Mouse (Mus musculus) embryonic facial prominence, embryonic 10.5 days (tissue): ENCODE results near the gene Fhl3. TPM values are rescaled to one million over a fixed set of nuclear protein-coding genes. Genes with fewer than 3 reads are reported as not detected.

Experiments
- DNase-seq: peaks from one replicate; pipeline ENCODE4 v3.0.0-alpha.2; 2017; ENCODE audit warnings: low spot score
- H3K27ac ChIP-seq: fragments of 300-500 bp; sonication (generic); replicated peaks from 2 replicates; pipeline ENCODE4 v1.5.1; 2016; ENCODE audit warnings: mild to moderate bottlenecking
- H3K27me3 ChIP-seq: fragments of 300-500 bp; sonication (generic); replicated peaks from 2 replicates; pipeline ENCODE4 v1.6.1; 2016; ENCODE audit warnings: low read depth, mild to moderate bottlenecking; ENCODE audit not compliant: poor library complexity, severe bottlenecking
- H3K36me3 ChIP-seq: fragments of 300-500 bp; sonication (generic); replicated peaks from 2 replicates; pipeline ENCODE4 v1.6.1; 2016; ENCODE audit warnings: mild to moderate bottlenecking, moderate library complexity
- H3K4me1 ChIP-seq: fragments of 300-500 bp; sonication (generic); 2 replicates; pipeline ENCODE4 v1.6.1; 2016
- H3K4me3 ChIP-seq: fragments of 300-500 bp; sonication (generic); 2 replicates; pipeline ENCODE4 v1.5.1; 2016; ENCODE audit warnings: mild to moderate bottlenecking, moderate library complexity
- H3K9me3 ChIP-seq: fragments of 300-500 bp; sonication (generic); 2 replicates; pipeline ENCODE4 v1.6.1; 2016; ENCODE audit warnings: mild to moderate bottlenecking
- WGBS: fragments of 180-500 bp; shearing (Covaris S2); methylation state at CpG from one replicate; pipeline ENCODE4 v1.1.7; 2016; 5-methylcytosine and 5-hydroxymethylcytosine counted together
- polyA plus RNA-seq: library from polyadenylated mRNA; unstranded; fragments of >200 nt; fragmentation: Nextera tagmentation; extraction: Ambion mirVana; gene quantifications from 2 replicates; pipeline ENCODE4 v1.2.1, GENCODE M21; 2016

Fhl3 gene
- polyA plus RNA-seq, 1 experiment from 2014 or later: 15.5 TPM

- Histone ChIP-seq H3K9me3 (no peaks in the 10 kb centered on the region), H3K27ac (no peak overlapping the region), H3K4me3 (no peak overlapping the region), H3K4me1 (peaks cover 5% of the 10 kb centered on the region), H3K36me3 (peaks cover 81% of the 10 kb centered on the region), H3K27me3 (no peaks in the 10 kb centered on the region)
- DNase-seq: no peak
- WGBS: 91% methylated on average over 8 of the region's 8 CpGs
Observed at GRCm38 (mm10) chr4:124685897-124686402, 14.6 kb upstream of the Fhl3 start.

GRCm38 (mm10) chr4:124691455-124691854 is 9.0 kb upstream of the Fhl3 start:
- 0 out of 2 replicates have a peak overlapping the region, but pooled peaks have one; percentile 11 for H3K4me3 ChIP-seq
- H3K9me3 ChIP-seq: no peaks in the 10 kb centered on the region
- H3K27me3 ChIP-seq: peaks cover 19% of the 10 kb centered on the region
- no peak overlapping the region for H3K27ac ChIP-seq
- no peak for DNase-seq
- peaks cover 29% of the 10 kb centered on the region for H3K36me3 ChIP-seq
- 91% methylated on average over 8 of the region's 8 CpGs for WGBS
- H3K4me1 ChIP-seq: peaks cover 34% of the 10 kb centered on the region

- 72% methylated on average over 3 of the region's 3 CpGs for WGBS
- H3K4me3 ChIP-seq: peak overlapping the region; percentile 77
- H3K9me3 ChIP-seq: no peaks in the 10 kb centered on the region
- no peak for DNase-seq
- H3K4me1 ChIP-seq: peaks cover 35% of the 10 kb centered on the region
- peak overlapping the region; percentile 88; the same call in 1 of the 2 replicates for H3K27ac ChIP-seq
- peaks cover 22% of the 10 kb centered on the region for H3K36me3 ChIP-seq
- peaks cover 19% of the 10 kb centered on the region for H3K27me3 ChIP-seq
Observed at GRCm38 (mm10) chr4:124692416-124692861, 8.1 kb upstream of the Fhl3 start.

- 1% methylated on average over 43 of the region's 43 CpGs for WGBS
- peak; percentile 90 for DNase-seq
- H3K27me3 ChIP-seq: peaks cover 19% of the 10 kb centered on the region
- H3K4me1 ChIP-seq: peaks cover 35% of the 10 kb centered on the region
- H3K36me3 ChIP-seq: peaks cover 13% of the 10 kb centered on the region
- no peaks in the 10 kb centered on the region for H3K9me3 ChIP-seq
- H3K27ac ChIP-seq: peak within 1 kb of the TSS; percentile 88
- peak within 1 kb of the TSS; percentile 77 for H3K4me3 ChIP-seq
Observed at GRCm38 (mm10) chr4:124693135-124693894, 7.2 kb upstream of the Fhl3 start, which contains the start of gene Utp11. Gene Utp11, minus strand, starts transcription at chr4:124693600.

GRCm38 (mm10) chr4:124694572-124694971 is 5.9 kb upstream of the Fhl3 start:
- Histone ChIP-seq H3K36me3 (peaks cover under 1% of the 10 kb centered on the region), H3K27ac (no peak overlapping the region), H3K4me1 (peaks cover 43% of the 10 kb centered on the region), H3K27me3 (peaks cover 19% of the 10 kb centered on the region), H3K4me3 (no peak overlapping the region), H3K9me3 (no peaks in the 10 kb centered on the region)
- whole genome bisulfite sequencing: 80% methylated on average over 2 of the region's 2 CpGs
- no peak for DNase-seq

GRCm38 (mm10) chr4:124695786-124696516 is 4.5 kb upstream of the Fhl3 start:
- Histone ChIP-seq H3K27me3 (peaks cover 19% of the 10 kb centered on the region), H3K4me1 (peaks cover 52% of the 10 kb centered on the region), H3K36me3 (no peaks in the 10 kb centered on the region; the same call in none of the 2 replicates), H3K4me3 (peak overlapping the region; percentile 25), H3K9me3 (no peaks in the 10 kb centered on the region), H3K27ac (peak overlapping the region; percentile 60)
- WGBS: 11% methylated on average over 18 of the region's 18 CpGs
- peak; percentile 41 for DNase-seq

- Histone ChIP-seq H3K27me3 (peaks cover 24% of the 10 kb centered on the region), H3K27ac (peak overlapping the region; percentile 98), H3K4me1 (peaks cover 73% of the 10 kb centered on the region), H3K36me3 (no peaks in the 10 kb centered on the region; the same call in 1 of the 2 replicates), H3K4me3 (peak overlapping the region; percentile 95), H3K9me3 (no peaks in the 10 kb centered on the region)
- WGBS: 5% methylated on average over 6 of the region's 6 CpGs
- no peak for DNase-seq
Observed at GRCm38 (mm10) chr4:124699791-124700190, 710 bp upstream of the Fhl3 start.

GRCm38 (mm10) chr4:124701052-124701845 is 748 bp downstream of the Fhl3 start:
- DNase-seq: peak; percentile 61
- Histone ChIP-seq H3K27ac (peak overlapping the region; percentile 98), H3K27me3 (peaks cover 9% of the 10 kb centered on the region), H3K36me3 (peaks cover 11% of the 10 kb centered on the region), H3K9me3 (no peaks in the 10 kb centered on the region), H3K4me3 (peak overlapping the region; percentile 95), H3K4me1 (peaks cover 77% of the 10 kb centered on the region)
- WGBS: 1% methylated on average over 22 of the region's 22 CpGs

- H3K36me3 ChIP-seq: peaks cover 18% of the 10 kb centered on the region
- peak overlapping the region; percentile 95 for H3K4me3 ChIP-seq
- H3K27me3 ChIP-seq: peaks cover 8% of the 10 kb centered on the region; the same call in 1 of the 2 replicates
- no peaks in the 10 kb centered on the region for H3K9me3 ChIP-seq
- peak overlapping the region; percentile 98 for H3K27ac ChIP-seq
- H3K4me1 ChIP-seq: peaks cover 80% of the 10 kb centered on the region
- 39% methylated on average over 5 of the region's 5 CpGs for WGBS
- DNase-seq: no peak
Observed at GRCm38 (mm10) chr4:124701916-124702315, 1.4 kb downstream of the Fhl3 start.

GRCm38 (mm10) chr4:124703406-124703805 is 2.9 kb downstream of the Fhl3 start:
- peaks cover 8% of the 10 kb centered on the region; the same call in 1 of the 2 replicates for H3K27me3 ChIP-seq
- H3K4me3 ChIP-seq: peak overlapping the region; percentile 48
- H3K36me3 ChIP-seq: peaks cover 28% of the 10 kb centered on the region
- H3K9me3 ChIP-seq: no peaks in the 10 kb centered on the region
- DNase-seq: peak; percentile 20
- peak overlapping the region; percentile 92 for H3K27ac ChIP-seq
- peaks cover 95% of the 10 kb centered on the region for H3K4me1 ChIP-seq
- WGBS: 27% methylated on average over 2 of the region's 2 CpGs

GRCm38 (mm10) chr4:124703881-124704796 is 3.6 kb downstream of the Fhl3 start:
- DNase-seq: peak; percentile 55
- peak overlapping the region; percentile 92 for H3K27ac ChIP-seq
- WGBS: 4% methylated on average over 6 of the region's 6 CpGs

More at GRCm38 (mm10) chr4:124703881-124704796, 3.6 kb downstream of the Fhl3 start:
- H3K36me3 ChIP-seq: peaks cover 28% of the 10 kb centered on the region
- H3K27me3 ChIP-seq: 0 out of 2 replicates have a peak, but pooled peaks cover 8% of the 10 kb centered on the region
- peaks cover 99% of the 10 kb centered on the region for H3K4me1 ChIP-seq
- no peaks in the 10 kb centered on the region for H3K9me3 ChIP-seq
- H3K4me3 ChIP-seq: peak overlapping the region; percentile 48
